Mouse (Mus musculus): ENCODE results near the gene Smyd3. TPM values are rescaled to one million over a fixed set of nuclear protein-coding genes. Genes with fewer than 3 reads are reported as not detected.

Gene Smyd3
- total and polyA plus RNA-seq, 2 experiments, result 1.4 to 7.0 TPM

GRCm38 (mm10) chr1:179217036-179217435 is 300.8 kb downstream of the Smyd3 start:
- Histone ChIP-seq H3K27ac (replicated peaks; ENCODE audit: insufficient read depth, low read depth, low read length) (no peak overlapping the region), H3K4me3 (ENCODE audit: insufficient read depth, low read depth, low read length) (no peak overlapping the region), H3K36me3 (ENCODE audit: control insufficient read depth, insufficient read depth, low read length) (no peaks in the 10 kb centered on the region), H3K9ac (ENCODE audit: low read depth, low read length) (no peak overlapping the region), H3K27me3 (ENCODE audit: control insufficient read depth, insufficient read depth, low read length) (no peaks in the 10 kb centered on the region), H3K4me1 (ENCODE audit: control insufficient read depth, insufficient read depth, low read length) (no peaks in the 10 kb centered on the region), H3K79me2 (ENCODE audit: control insufficient read depth, insufficient read depth, low read length) (no peaks in the 10 kb centered on the region)
- 66% methylated on average over 4 of the region's 4 CpGs for WGBS
- TF ChIP-seq POLR2A (IDR thresholded peaks at IDR 0.05; ENCODE audit: extremely low read depth, insufficient read depth, low read length), result no peak
- TF ChIP-seq CTCF (IDR thresholded peaks at IDR 0.05; ENCODE audit: low read depth, low read length), result no peak
- DNase-seq (ENCODE audit: extremely low read depth, low read depth, low spot score), result no peak

- DNase-seq (ENCODE audit: extremely low read depth, low read depth, low spot score), result no peak
- WGBS, result 96% methylated on average over 9 of the region's 9 CpGs
- no peaks in the 10 kb centered on the region for H3K36me3 ChIP-seq (ENCODE audit: control insufficient read depth, insufficient read depth, low read length)
- no peak overlapping the region for H3K4me3 ChIP-seq (ENCODE audit: insufficient read depth, low read depth, low read length)
- H3K4me1 ChIP-seq (ENCODE audit: control insufficient read depth, insufficient read depth, low read length), result no peaks in the 10 kb centered on the region
- H3K27ac ChIP-seq (replicated peaks; ENCODE audit: insufficient read depth, low read depth, low read length), result no peak overlapping the region
- no peaks in the 10 kb centered on the region for H3K79me2 ChIP-seq (ENCODE audit: control insufficient read depth, insufficient read depth, low read length)
- TF ChIP-seq POLR2A (IDR thresholded peaks at IDR 0.05; ENCODE audit: extremely low read depth, insufficient read depth, low read length) (no peak), CTCF (IDR thresholded peaks at IDR 0.05; ENCODE audit: low read depth, low read length) (no peak)
- H3K9ac ChIP-seq (ENCODE audit: low read depth, low read length), result no peak overlapping the region
- no peaks in the 10 kb centered on the region for H3K27me3 ChIP-seq (ENCODE audit: control insufficient read depth, insufficient read depth, low read length)
These were observed 304.5 kb downstream of the Smyd3 start for GRCm38 (mm10) chr1:179213381-179213780.

GRCm38 (mm10) chr1:179212295-179212694 is 305.5 kb downstream of the Smyd3 start:
- WGBS, result 48% methylated on average over 7 of the region's 7 CpGs
- no peaks in the 10 kb centered on the region for H3K36me3 ChIP-seq (ENCODE audit: control insufficient read depth, insufficient read depth, low read length)
- no peak for DNase-seq (ENCODE audit: extremely low read depth, low read depth, low spot score)
- TF ChIP-seq POLR2A (IDR thresholded peaks at IDR 0.05; ENCODE audit: extremely low read depth, insufficient read depth, low read length), result no peak
- TF ChIP-seq CTCF (IDR thresholded peaks at IDR 0.05; ENCODE audit: low read depth, low read length), result no peak
- H3K27me3 ChIP-seq (ENCODE audit: control insufficient read depth, insufficient read depth, low read length), result no peaks in the 10 kb centered on the region
- H3K9ac ChIP-seq (ENCODE audit: low read depth, low read length), result no peak overlapping the region
- no peak overlapping the region for H3K27ac ChIP-seq (replicated peaks; ENCODE audit: insufficient read depth, low read depth, low read length)
- no peak overlapping the region for H3K4me3 ChIP-seq (ENCODE audit: insufficient read depth, low read depth, low read length)
- no peaks in the 10 kb centered on the region for H3K4me1 ChIP-seq (ENCODE audit: control insufficient read depth, insufficient read depth, low read length)
- H3K79me2 ChIP-seq (ENCODE audit: control insufficient read depth, insufficient read depth, low read length), result no peaks in the 10 kb centered on the region

- H3K36me3 ChIP-seq (ENCODE audit: control insufficient read depth, insufficient read depth, low read length), result no peaks in the 10 kb centered on the region
- H3K9ac ChIP-seq (ENCODE audit: low read depth, low read length), result no peak overlapping the region
- no peaks in the 10 kb centered on the region for H3K79me2 ChIP-seq (ENCODE audit: control insufficient read depth, insufficient read depth, low read length)
- no peaks in the 10 kb centered on the region for H3K4me1 ChIP-seq (ENCODE audit: control insufficient read depth, insufficient read depth, low read length)
- no peaks in the 10 kb centered on the region for H3K27me3 ChIP-seq (ENCODE audit: control insufficient read depth, insufficient read depth, low read length)
- TF ChIP-seq CTCF (IDR thresholded peaks at IDR 0.05; ENCODE audit: low read depth, low read length) (no peak), POLR2A (IDR thresholded peaks at IDR 0.05; ENCODE audit: extremely low read depth, insufficient read depth, low read length) (no peak)
- no peak overlapping the region for H3K27ac ChIP-seq (replicated peaks; ENCODE audit: insufficient read depth, low read depth, low read length)
- DNase-seq (ENCODE audit: extremely low read depth, low read depth, low spot score), result no peak
- H3K4me3 ChIP-seq (ENCODE audit: insufficient read depth, low read depth, low read length), result no peak overlapping the region
- WGBS, result 91% methylated on average over 4 of the region's 4 CpGs
These were observed 306.5 kb downstream of the Smyd3 start for GRCm38 (mm10) chr1:179211313-179211712.

- DNase-seq (ENCODE audit: extremely low read depth, low read depth, low spot score), result no peak
- WGBS, result 93% methylated on average over 12 of the region's 12 CpGs
- no peak overlapping the region for H3K27ac ChIP-seq (replicated peaks; ENCODE audit: insufficient read depth, low read depth, low read length)
These were observed 309.8 kb downstream of the Smyd3 start for GRCm38 (mm10) chr1:179207846-179208595.

GRCm38 (mm10) chr1:179207180-179207741 is 310.6 kb downstream of the Smyd3 start:
- 84% methylated on average over 9 of the region's 9 CpGs for WGBS
- DNase-seq (ENCODE audit: extremely low read depth, low read depth, low spot score), result no peak

More at GRCm38 (mm10) chr1:179207846-179208595, 309.8 kb downstream of the Smyd3 start:
- H3K36me3 ChIP-seq (ENCODE audit: control insufficient read depth, insufficient read depth, low read length), result no peaks in the 10 kb centered on the region
- H3K79me2 ChIP-seq (ENCODE audit: control insufficient read depth, insufficient read depth, low read length), result no peaks in the 10 kb centered on the region
- H3K4me3 ChIP-seq (ENCODE audit: insufficient read depth, low read depth, low read length), result no peak overlapping the region
- H3K9ac ChIP-seq (ENCODE audit: low read depth, low read length), result no peak overlapping the region
- no peaks in the 10 kb centered on the region for H3K27me3 ChIP-seq (ENCODE audit: control insufficient read depth, insufficient read depth, low read length)
- H3K4me1 ChIP-seq (ENCODE audit: control insufficient read depth, insufficient read depth, low read length), result no peaks in the 10 kb centered on the region
- TF ChIP-seq POLR2A (IDR thresholded peaks at IDR 0.05; ENCODE audit: extremely low read depth, insufficient read depth, low read length), result no peak
- TF ChIP-seq CTCF (IDR thresholded peaks at IDR 0.05; ENCODE audit: low read depth, low read length), result no peak

More at GRCm38 (mm10) chr1:179207180-179207741, 310.6 kb downstream of the Smyd3 start:
- no peak for TF ChIP-seq CTCF (IDR thresholded peaks at IDR 0.05; ENCODE audit: low read depth, low read length)
- TF ChIP-seq POLR2A (IDR thresholded peaks at IDR 0.05; ENCODE audit: extremely low read depth, insufficient read depth, low read length), result no peak
- Histone ChIP-seq H3K27me3 (ENCODE audit: control insufficient read depth, insufficient read depth, low read length) (no peaks in the 10 kb centered on the region), H3K4me1 (ENCODE audit: control insufficient read depth, insufficient read depth, low read length) (no peaks in the 10 kb centered on the region), H3K79me2 (ENCODE audit: control insufficient read depth, insufficient read depth, low read length) (no peaks in the 10 kb centered on the region), H3K36me3 (ENCODE audit: control insufficient read depth, insufficient read depth, low read length) (no peaks in the 10 kb centered on the region), H3K27ac (replicated peaks; ENCODE audit: insufficient read depth, low read depth, low read length) (no peak overlapping the region), H3K9ac (ENCODE audit: low read depth, low read length) (no peak overlapping the region), H3K4me3 (ENCODE audit: insufficient read depth, low read depth, low read length) (no peak overlapping the region)

Measured in liver, adult 2 months (tissue).